Mouse (Mus musculus) kidney, embryonic 16.5 days (tissue): Measurements from ENCODE around the gene Dst. TPM values are rescaled to one million over a fixed set of nuclear protein-coding genes. Genes with fewer than 3 reads are reported as not detected.

ENCODE experiments used
- ATAC-seq: fragments of 200-750 bp; cut with Nextera tagmentation; 2 replicates; pipeline ENCODE4 v1.8.0; 2017; ENCODE audit warnings: moderate TSS enrichment; ENCODE audit not compliant: low FRiP score, low TSS enrichment
- H3K27ac ChIP-seq: fragments of 300-500 bp; sonication (generic); 2 replicates; pipeline ENCODE4 v1.5.1; 2014; ENCODE audit warnings: low read length
- H3K27me3 ChIP-seq: fragments of 300-500 bp; sonication (generic); 2 replicates; pipeline ENCODE4 v1.6.1; 2014; ENCODE audit warnings: low read length, control low read depth, mixed read lengths; ENCODE audit not compliant: insufficient read depth
- H3K36me3 ChIP-seq: fragments of 300-500 bp; sonication (generic); 2 replicates; pipeline ENCODE4 v1.6.1; 2014; ENCODE audit warnings: low read length, control low read depth, mixed read lengths; ENCODE audit not compliant: insufficient read depth
- H3K4me1 ChIP-seq: fragments of 300-500 bp; sonication (generic); 2 replicates; pipeline ENCODE4 v1.6.1; 2014; ENCODE audit warnings: low read length, control low read depth, mixed read lengths; ENCODE audit not compliant: insufficient read depth
- H3K4me2 ChIP-seq: fragments of 300-500 bp; sonication (generic); replicated peaks from 2 replicates; pipeline ENCODE4 v1.6.1; 2014; ENCODE audit warnings: low read depth, low read length
- H3K4me3 ChIP-seq: fragments of 300-500 bp; sonication (generic); 2 replicates; pipeline ENCODE4 v1.5.1; 2014; ENCODE audit warnings: mild to moderate bottlenecking, low read length
- H3K9ac ChIP-seq: fragments of 300-500 bp; sonication (generic); replicated peaks from 2 replicates; pipeline ENCODE4 v1.6.1; 2014; ENCODE audit warnings: low read length
- H3K9me3 ChIP-seq: fragments of 300-500 bp; sonication (generic); 2 replicates; pipeline ENCODE4 v1.6.1; 2016; ENCODE audit warnings: low read length, control low read depth
- WGBS: fragments of 180-500 bp; shearing (Covaris S2); extraction: QIAGEN DNeasy Blood & Tissue Kit; methylation state at CpG from one replicate; pipeline ENCODE4 v1.1.7; 2014; 5-methylcytosine and 5-hydroxymethylcytosine counted together
- microRNA-seq: library from miRNA; unstranded; fragments of <30 nt; microRNA quantifications from one replicate; pipeline ENCODE4, GENCODE M21; 2016
- polyA plus RNA-seq: library from polyadenylated mRNA; unstranded; fragments of >200 nt; fragmentation: Nextera tagmentation; extraction: Ambion mirVana; gene quantifications from 2 replicates; pipeline ENCODE4 v1.2.1, GENCODE M21; 2015

Gene Dst
- polyA plus RNA-seq, 1 experiment from 2014 or later: 23.4 TPM

DNA sequence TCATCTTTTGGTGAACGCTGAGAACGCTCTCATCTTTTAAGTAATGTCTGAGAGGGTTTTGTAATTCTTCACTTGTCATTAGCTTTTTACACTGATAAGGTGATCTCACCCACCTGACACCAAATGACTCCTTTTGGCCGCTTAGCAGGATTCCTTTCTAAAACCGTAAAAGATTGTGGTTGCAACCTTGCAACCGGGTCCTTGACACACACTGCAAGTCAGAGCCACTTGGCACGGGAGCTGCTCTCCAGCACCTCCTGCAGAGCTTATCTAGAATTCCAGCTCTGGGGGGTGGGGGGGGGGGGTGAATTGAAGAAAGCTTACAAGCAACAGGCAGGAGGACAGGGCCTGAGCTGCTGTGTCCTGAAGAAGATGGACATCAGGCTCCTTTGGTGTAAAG, 420.6 kb downstream of the Dst start:
- Histone ChIP-seq H3K4me3 (no peak overlapping the region), H3K9ac (no peak overlapping the region), H3K36me3 (no peaks in the 10 kb centered on the region), H3K27ac (no peak overlapping the region), H3K4me2 (no peak overlapping the region), H3K4me1 (no peaks in the 10 kb centered on the region), H3K9me3 (no peaks in the 10 kb centered on the region), H3K27me3 (no peaks in the 10 kb centered on the region)
- 78% methylated on average over 6 of the region's 6 CpGs for WGBS
- ATAC-seq: no peak

DNA sequence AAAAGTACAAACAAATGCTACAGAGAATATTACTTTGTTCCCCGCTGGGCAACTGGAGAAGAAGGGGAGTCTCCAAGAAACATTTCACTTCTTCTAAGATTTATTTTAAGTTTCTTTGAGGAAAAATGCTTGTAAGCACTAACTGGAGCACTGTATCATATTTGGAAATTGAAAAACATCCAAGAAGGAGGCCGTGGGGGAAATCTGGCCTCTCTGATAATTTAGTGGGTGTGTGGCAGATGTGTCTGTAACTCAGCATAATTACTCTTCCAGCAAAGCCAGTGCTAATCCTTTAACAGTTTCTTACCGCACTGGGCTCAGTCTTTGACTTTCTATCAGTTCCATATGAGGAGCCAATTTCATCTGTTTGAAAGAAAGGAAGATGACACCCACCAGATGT, 423.7 kb downstream of the Dst start:
- Histone ChIP-seq H3K4me2 (no peak overlapping the region), H3K36me3 (no peaks in the 10 kb centered on the region), H3K27me3 (no peaks in the 10 kb centered on the region), H3K27ac (no peak overlapping the region), H3K4me3 (no peak overlapping the region), H3K9ac (no peak overlapping the region), H3K9me3 (no peaks in the 10 kb centered on the region), H3K4me1 (no peaks in the 10 kb centered on the region)
- 63% methylated on average over 3 of the region's 3 CpGs for WGBS
- ATAC-seq: no peak

Small RNA genes lying within 50 kb of the gene (microRNA-seq; reads per million reads assigned to microRNA genes)
- gene Mir6896: not detected

Other genes starting within 250 kb of the Dst start
- gene Prim2, start 238.4 kb upstream of the Dst start, polyA plus RNA-seq: 35.8 and 36.3 TPM in 2 replicates
- 26.8 and 27.5 TPM in 2 replicates for gene Rab23, start 188.3 kb upstream of the Dst start, polyA plus RNA-seq
- gene Bag2, start 150.4 kb upstream of the Dst start, polyA plus RNA-seq: 98.1 and 105 TPM in 2 replicates
- 26.4 and 28.3 TPM in 2 replicates for gene Zfp451, start 93.6 kb upstream of the Dst start, polyA plus RNA-seq
- 0.19 and 0.40 TPM in 2 replicates for gene Bend6, start 409 bp upstream of the Dst start, polyA plus RNA-seq